Mouse (Mus musculus): ENCODE measurements around the gene Col26a1.

DNA sequence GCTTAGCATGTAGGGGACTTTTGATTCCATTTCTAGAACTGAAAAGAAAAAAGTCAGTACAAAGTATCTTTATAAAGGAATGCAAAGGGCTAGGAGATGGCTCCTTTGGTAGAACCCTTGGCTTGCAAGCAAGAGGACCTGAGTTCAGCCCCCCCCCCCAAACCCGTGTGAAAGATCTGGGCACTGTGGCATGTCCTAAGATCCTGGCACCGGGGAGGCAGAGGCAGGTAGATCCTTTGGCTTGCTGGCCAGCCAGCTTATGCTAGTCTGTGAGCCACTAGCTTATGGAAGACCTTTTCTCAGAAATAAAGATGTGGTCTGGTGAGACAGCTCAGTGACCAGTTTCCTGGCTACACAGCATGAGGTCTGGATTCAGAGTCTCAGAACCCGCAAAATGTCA lies 31.2 kb upstream of the Col26a1 start:
- TF ChIP-seq GATA1 (IDR thresholded peaks at IDR 0.05; ENCODE audit: borderline replicate concordance, low read length) (no peak), FLI1 (IDR thresholded peaks at IDR 0.05; ENCODE audit: low read length) (no peak)

All from megakaryocyte, embryonic 14.5 days (primary cell).